Mouse (Mus musculus) midbrain, postnatal 0 days (tissue): ENCODE results near the gene Ripor3. TPM values are rescaled to one million over a fixed set of nuclear protein-coding genes. Genes with fewer than 3 reads are reported as not detected.
"Not testable (repeated sequence)": the region's sequence is repeated elsewhere in the genome, so short reads cannot be mapped to it uniquely, and the experiment has no call there.

Source experiments
- ATAC-seq: fragments of 200-750 bp; cut with Nextera tagmentation; 2 replicates; pipeline ENCODE4 v1.8.0; 2017; ENCODE audit warnings: moderate number of reproducible peaks, mild to moderate bottlenecking, moderate TSS enrichment, moderate library complexity; ENCODE audit not compliant: low FRiP score
- DNase-seq: peaks from one replicate; pipeline ENCODE4 v3.0.0-alpha.2; 2015; ENCODE audit warnings: low spot score
- H3K27ac ChIP-seq: fragments of 300-500 bp; sonication (generic); 2 replicates; pipeline ENCODE4 v1.5.1; 2014; ENCODE audit warnings: low read depth, mild to moderate bottlenecking, low read length, mixed read lengths
- H3K27me3 ChIP-seq: fragments of 300-500 bp; sonication (generic); 2 replicates; pipeline ENCODE4 v1.6.1; 2014; ENCODE audit warnings: low read length, control low read depth, mixed read lengths; ENCODE audit not compliant: insufficient read depth
- H3K36me3 ChIP-seq: fragments of 300-500 bp; sonication (generic); 2 replicates; pipeline ENCODE4 v1.6.1; 2014; ENCODE audit warnings: low read length, control low read depth, mixed read lengths; ENCODE audit not compliant: insufficient read depth
- H3K4me1 ChIP-seq: fragments of 300-500 bp; sonication (generic); 2 replicates; pipeline ENCODE4 v1.6.1; 2014; ENCODE audit warnings: mild to moderate bottlenecking, control low read depth, antibody characterized with exemption, low read length, mixed read lengths; ENCODE audit not compliant: insufficient read depth
- H3K4me2 ChIP-seq: fragments of 300-500 bp; sonication (generic); 2 replicates; pipeline ENCODE4 v1.6.1; 2014; ENCODE audit warnings: low read depth, mild to moderate bottlenecking, low read length, mixed read lengths; ENCODE audit not compliant: poor library complexity, severe bottlenecking
- H3K4me3 ChIP-seq: fragments of 300-500 bp; sonication (generic); 2 replicates; pipeline ENCODE4 v1.5.1; 2014; ENCODE audit warnings: low read depth, mild to moderate bottlenecking, low read length, moderate library complexity
- H3K9ac ChIP-seq: fragments of 300-500 bp; sonication (generic); replicated peaks from 2 replicates; pipeline ENCODE4 v1.6.1; 2014; ENCODE audit warnings: mild to moderate bottlenecking, low read length, moderate library complexity, mixed read lengths; ENCODE audit not compliant: poor library complexity, severe bottlenecking
- H3K9me3 ChIP-seq: fragments of 300-500 bp; sonication (generic); 2 replicates; pipeline ENCODE4 v1.6.1; 2016; ENCODE audit warnings: low read length, control low read depth
- CTCF ChIP-seq: IDR thresholded peaks from 2 replicates; pipeline ENCODE4 v1.5.1; 2016; ENCODE audit warnings: antibody characterized with exemption, mild to moderate bottlenecking
- WGBS: fragments of 180-500 bp; shearing (Covaris S2); extraction: QIAGEN DNeasy Blood & Tissue Kit; methylation state at CpG from one replicate; pipeline ENCODE4 v1.1.7; 2014; 5-methylcytosine and 5-hydroxymethylcytosine counted together
- polyA plus RNA-seq: library from polyadenylated mRNA; unstranded; fragments of >200 nt; fragmentation: Nextera tagmentation; extraction: Ambion mirVana; gene quantifications from 2 replicates; pipeline ENCODE4 v1.2.1, GENCODE M21; 2015
- total RNA-seq: library from RNA; depleted of rRNA; stranded (reverse); fragments of >200 nt; gene quantifications from 2 replicates; pipeline ENCODE4 v1.2.3, GENCODE M21; 2014; rRNA removed

The Ripor3 gene
- total RNA-seq (0.57 and 0.99 TPM in 2 replicates), polyA plus RNA-seq (0.28 and 0.42 TPM in 2 replicates)

DNA sequence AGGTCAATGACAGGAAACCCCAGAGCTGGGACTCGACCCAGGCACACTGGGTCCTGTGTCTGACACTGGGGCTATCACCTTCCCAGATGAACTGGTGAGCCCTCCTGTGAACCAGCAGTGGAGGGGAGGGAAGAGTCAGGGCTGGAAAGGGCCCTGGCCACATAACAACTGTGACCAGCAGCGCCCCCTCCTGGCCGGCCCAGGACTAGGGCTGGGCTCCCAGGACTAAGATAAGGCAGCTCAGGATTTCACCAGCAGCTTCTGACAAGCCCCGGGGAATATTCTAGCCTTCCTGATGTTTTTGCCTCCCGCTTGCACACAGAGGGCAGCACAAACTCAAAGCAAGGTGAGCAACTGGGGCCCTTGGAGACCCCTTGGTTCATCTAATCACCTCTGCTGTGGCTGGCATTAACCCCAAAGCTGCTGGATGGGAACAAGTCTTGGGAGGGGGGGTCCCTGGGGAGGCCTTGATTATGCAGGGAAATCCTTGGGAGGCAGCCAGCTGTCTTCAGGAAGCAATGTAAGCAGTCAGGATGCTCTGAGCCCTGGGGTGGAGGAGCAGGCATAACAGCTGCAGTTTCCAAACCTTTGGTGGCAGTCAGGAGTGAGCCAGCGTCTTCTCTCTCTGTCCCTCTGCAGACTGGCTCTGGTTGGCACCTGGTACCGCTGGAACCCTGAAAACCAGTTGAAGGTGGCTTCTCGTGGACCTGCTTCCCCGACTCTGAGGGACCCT, at the start of gene Ripor3:
Gene Ripor3 (minus strand): TSS at position 683 of the 733 bp plus-strand sequence.
- peak; percentile 69 for TF ChIP-seq CTCF

DNA sequence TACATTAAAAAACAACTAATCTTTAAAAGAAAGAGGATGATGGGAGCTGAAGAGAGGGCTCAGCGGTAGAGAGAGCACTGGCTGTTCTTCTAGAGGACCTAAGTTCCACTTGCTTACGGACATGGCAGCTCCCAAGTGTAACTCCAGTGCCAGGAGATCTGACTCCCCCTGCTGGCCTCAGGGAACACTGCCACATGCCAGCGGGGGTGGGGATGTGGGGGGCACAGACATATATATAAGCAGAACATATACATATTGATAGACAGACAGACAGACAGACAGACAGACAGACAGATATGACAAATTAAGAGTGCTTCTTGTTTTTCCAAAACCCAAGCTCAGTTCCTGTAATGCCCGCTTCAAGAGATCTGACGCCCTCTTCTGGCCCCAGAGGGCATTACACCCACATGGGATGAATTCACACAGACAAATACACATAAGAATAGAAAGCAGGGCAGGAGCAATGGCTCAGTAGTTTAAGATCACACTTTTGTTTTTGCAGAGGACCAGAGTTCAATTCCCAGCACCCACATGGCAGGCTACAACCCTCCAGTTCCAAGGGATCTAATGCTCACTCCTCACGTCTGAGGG, 48.9 kb upstream of the Ripor3 start:
- no peak for ATAC-seq

More for the DNA sequence above, at the start of gene Ripor3:
- Histone ChIP-seq H3K27me3 (no peaks in the 10 kb centered on the region), H3K9ac (0 out of 2 replicates have a peak within 1 kb of the TSS, but pooled peaks have one; percentile 13), H3K4me3 (no peak within 1 kb of the TSS), H3K4me1 (0 out of 2 replicates have a peak, but pooled peaks cover 2% of the 10 kb centered on the region), H3K4me2 (no peak within 1 kb of the TSS), H3K27ac (no peak within 1 kb of the TSS), H3K36me3 (no peaks in the 10 kb centered on the region), H3K9me3 (no peaks in the 10 kb centered on the region)
- DNase-seq, result peak; percentile 58
- 34% methylated on average over 9 of the region's 9 CpGs for WGBS
- ATAC-seq, result no peak; the same call in 1 of the 2 replicates

GRCm38 (mm10) chr2:168058488-168059199, 48.2 kb upstream of the Ripor3 start:
- Histone ChIP-seq H3K4me2 (no peak overlapping the region), H3K36me3 (no peaks in the 10 kb centered on the region), H3K4me3 (no peak overlapping the region), H3K27ac (no peak overlapping the region), H3K4me1 (no peaks in the 10 kb centered on the region), H3K9ac (no peak overlapping the region), H3K9me3 (no peaks in the 10 kb centered on the region), H3K27me3 (no peaks in the 10 kb centered on the region)
- whole genome bisulfite sequencing, result 28% methylated on average over 13 of the region's 13 CpGs
- DNase-seq, result no peak
- no peak for ATAC-seq
- TF ChIP-seq CTCF, result no peak

More for the DNA sequence above, 48.9 kb upstream of the Ripor3 start:
- Histone ChIP-seq H3K27me3 (no peaks in the 10 kb centered on the region), H3K4me1 (no peaks in the 10 kb centered on the region), H3K36me3 (no peaks in the 10 kb centered on the region), H3K4me3 (no peak overlapping the region), H3K9me3 (no peaks in the 10 kb centered on the region), H3K4me2 (no peak overlapping the region), H3K27ac (no peak overlapping the region), H3K9ac (no peak overlapping the region)
- no peak for DNase-seq
- 72% methylated on average over 6 of the region's 6 CpGs for WGBS
- peak; percentile 44 for TF ChIP-seq CTCF

DNA sequence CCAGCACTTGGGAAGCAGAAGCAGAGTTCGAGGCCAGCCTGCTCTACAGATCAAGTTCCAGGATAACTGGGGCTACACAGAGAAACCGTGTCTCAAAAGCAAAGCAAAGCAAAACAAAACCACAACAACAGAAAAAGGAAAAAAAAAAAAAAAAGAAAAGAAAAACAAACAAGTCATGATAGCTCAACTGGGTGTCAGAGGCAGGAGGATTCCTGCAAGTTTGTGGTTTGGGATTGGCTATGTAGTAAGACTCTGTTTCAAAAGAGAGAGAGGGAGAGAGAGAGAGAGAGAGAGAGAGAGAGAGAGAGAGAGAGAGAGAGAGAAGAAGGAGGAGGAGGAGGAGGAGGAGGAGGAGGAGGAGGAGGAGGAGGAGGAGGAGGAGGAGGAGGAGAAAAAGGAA, 47.5 kb upstream of the Ripor3 start:
- H3K4me2 ChIP-seq, H3K27me3 ChIP-seq, H3K4me3 ChIP-seq, ATAC-seq, H3K9ac ChIP-seq, H3K9me3 ChIP-seq, H3K36me3 ChIP-seq, DNase-seq, H3K4me1 ChIP-seq, H3K27ac ChIP-seq: not testable (repeated sequence)
- WGBS, result 76% methylated on average over 2 of the region's 2 CpGs

DNA sequence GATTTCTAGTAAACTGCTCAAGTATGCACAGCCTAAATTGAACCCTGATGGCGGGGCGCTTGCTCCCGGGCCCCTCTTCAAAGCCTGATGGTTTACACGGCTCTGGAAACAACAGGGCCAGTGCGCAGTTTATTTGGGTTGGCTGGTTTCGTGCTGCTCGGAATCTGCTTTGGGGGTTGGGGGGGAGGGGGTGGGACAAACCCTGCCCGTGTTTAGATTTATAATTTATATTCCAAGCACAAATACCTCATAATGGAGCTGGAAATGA, 46.2 kb upstream of the Ripor3 start:
- 0 out of 2 replicates have a peak, but pooled peaks cover 4% of the 10 kb centered on the region for H3K27me3 ChIP-seq
- no peak overlapping the region for H3K9ac ChIP-seq
- no peak overlapping the region for H3K4me3 ChIP-seq
- TF ChIP-seq CTCF, result no peak
- no peak for ATAC-seq
- no peaks in the 10 kb centered on the region for H3K36me3 ChIP-seq
- no peaks in the 10 kb centered on the region for H3K9me3 ChIP-seq
- WGBS, result 67% methylated on average over 8 of the region's 8 CpGs
- no peak overlapping the region for H3K27ac ChIP-seq
- no peaks in the 10 kb centered on the region for H3K4me1 ChIP-seq
- DNase-seq, result no peak
- no peak overlapping the region for H3K4me2 ChIP-seq
